Mouse (Mus musculus): ENCODE data around the gene Col27a1.

GRCm38 (mm10) chr4:63345261-63345660, 131.5 kb downstream of the Col27a1 start:
- TF ChIP-seq POLR2A (IDR thresholded peaks at IDR 0.05; ENCODE audit: insufficient read depth, low read depth, low read length) (no peak), CTCF (IDR thresholded peaks at IDR 0.05) (no peak), EP300 (IDR thresholded peaks at IDR 0.05; ENCODE audit: insufficient read depth, low read depth, low read length) (no peak)
